In the genomic region with DNA sequence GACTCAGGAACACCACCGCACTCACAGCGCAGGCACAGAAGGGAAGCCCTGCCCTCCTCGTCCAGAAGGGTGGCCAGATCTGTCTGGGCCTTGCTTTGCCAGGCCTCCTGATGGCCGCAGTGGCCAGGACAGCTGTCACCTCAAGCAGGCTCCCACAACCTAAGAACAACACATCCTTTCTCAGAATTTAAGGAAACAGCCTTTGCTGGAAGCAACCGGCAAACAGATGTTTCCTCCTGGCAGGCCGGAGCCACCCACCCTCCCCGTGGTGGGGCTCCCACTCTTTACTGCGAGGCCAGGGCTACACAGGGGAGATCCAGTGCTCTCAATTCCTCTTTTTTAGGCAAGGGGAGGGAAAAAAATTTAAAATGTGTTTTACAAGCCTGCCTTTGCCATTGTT, we compare ENCODE assay signal across 8 mouse cellular contexts. TPM values are rescaled to one million over a fixed set of nuclear protein-coding genes. Genes with fewer than 3 reads are reported as not detected.
DNase-seq lines count a peak whose midpoint lies in the region; ATAC-seq and TF ChIP-seq lines count a peak whose summit lies in the region.

No protein-coding gene starts in this region.

- no peak overlapping the region for H3K4me3 ChIP-seq in thymus, adult 2 months (ENCODE audit: control insufficient read depth, insufficient read depth, low read length)
- no peak overlapping the region for H3K4me3 ChIP-seq in kidney, embryonic 14.5 days (ENCODE audit: low read length)
- H3K4me3 ChIP-seq in lung, embryonic 15.5 days = no peak overlapping the region

- no peak overlapping the region for H3K9ac ChIP-seq in kidney, embryonic 14.5 days (ENCODE audit: low read depth, low read length)
- no peak overlapping the region for H3K9ac ChIP-seq in lung, embryonic 15.5 days

- WGBS in thymus, adult 2 months = 30% methylated on average over 8 of the region's 8 CpGs
- WGBS in kidney, embryonic 14.5 days = 37% methylated on average over 8 of the region's 8 CpGs
- WGBS in lung, embryonic 15.5 days = 35% methylated on average over 8 of the region's 8 CpGs

- H3K27me3 ChIP-seq in thymus, adult 2 months (ENCODE audit: control insufficient read depth, insufficient read depth, low read length) = no peaks in the 10 kb centered on the region
- peaks cover under 1% of the 10 kb centered on the region; the same call in 1 of the 2 replicates for H3K27me3 ChIP-seq in kidney, embryonic 14.5 days (ENCODE audit: control insufficient read depth, insufficient read depth, low read length)
- H3K27me3 ChIP-seq in lung, embryonic 15.5 days = peaks cover 5% of the 10 kb centered on the region; the same call in 1 of the 2 replicates

- no peaks in the 10 kb centered on the region for H3K9me3 ChIP-seq in kidney, embryonic 14.5 days (ENCODE audit: control insufficient read depth, low read length)
- no peaks in the 10 kb centered on the region for H3K9me3 ChIP-seq in lung, embryonic 15.5 days

- TF ChIP-seq CTCF in thymus, adult 2 months (IDR thresholded peaks at IDR 0.05; ENCODE audit: borderline replicate concordance, control insufficient read depth, extremely low read depth, insufficient read depth, low read length, poor library complexity) = no peak

- 0 out of 2 replicates have a peak overlapping the region, but pooled peaks have one; percentile 9 for H3K27ac ChIP-seq in thymus, adult 2 months (ENCODE audit: control insufficient read depth, insufficient read depth, low read length)
- peak overlapping the region; percentile 48; the same call in 1 of the 2 replicates for H3K27ac ChIP-seq in kidney, embryonic 14.5 days (ENCODE audit: low read depth, low read length)
- H3K27ac ChIP-seq in lung, embryonic 15.5 days = peak overlapping the region; percentile 84

- no peak overlapping the region for H3K4me2 ChIP-seq in kidney, embryonic 14.5 days (replicated peaks; ENCODE audit: low read depth, low read length)
- H3K4me2 ChIP-seq in lung, embryonic 15.5 days = peak overlapping the region; percentile 24; the same call in 1 of the 2 replicates

- peaks cover 52% of the 10 kb centered on the region for H3K4me1 ChIP-seq in thymus, adult 2 months (replicated peaks; ENCODE audit: control insufficient read depth, insufficient read depth, low read length)
- H3K4me1 ChIP-seq in kidney, embryonic 14.5 days (ENCODE audit: control insufficient read depth, insufficient read depth, low read length) = peaks cover 44% of the 10 kb centered on the region
- peaks cover 73% of the 10 kb centered on the region for H3K4me1 ChIP-seq in lung, embryonic 15.5 days

- TF ChIP-seq POLR2A in thymus, adult 2 months (IDR thresholded peaks at IDR 0.05; ENCODE audit: control insufficient read depth, extremely low read depth, insufficient read depth, low read length, poor library complexity) = no peak

- DNase-seq in adrenal gland, adult 8-10 months = peak; percentile 43
- DNase-seq in adrenal gland, postnatal 25 days = no peak
- DNase-seq in thymus, adult 2 months = no peak
- no peak for DNase-seq in thymus, postnatal 14 days
- DNase-seq in heart, adult 18-20 months = peak; percentile 81 to 93
- peak; percentile 35 for DNase-seq in testis, postnatal 14 days (ENCODE audit: low spot score)

- H3K36me3 ChIP-seq in thymus, adult 2 months (ENCODE audit: control insufficient read depth, insufficient read depth, low read length) = no peaks in the 10 kb centered on the region
- H3K36me3 ChIP-seq in kidney, embryonic 14.5 days (ENCODE audit: control insufficient read depth, insufficient read depth, low read length) = no peaks in the 10 kb centered on the region
- H3K36me3 ChIP-seq in lung, embryonic 15.5 days = no peaks in the 10 kb centered on the region

- ATAC-seq in kidney, embryonic 14.5 days (ENCODE audit: low FRiP score, low TSS enrichment) = no peak
- no peak for ATAC-seq in lung, embryonic 15.5 days (ENCODE audit: borderline replicate concordance, extremely low read depth, low FRiP score, low TSS enrichment)

RNA-seq across cellular contexts. Expression of gene Cbfa2t3, which starts 33.7 kb away (rescaled TPM):
- total RNA-seq in adrenal gland, adult 8-10 months (2022) = 10 to 100 TPM; 10.9 to 21.7 (median 15.3) TPM
- 12.2 and 14.1 TPM in 2 replicates for total RNA-seq in adrenal gland, postnatal 25 days (2021)
- 62.3 and 76.8 TPM in 2 replicates for polyA plus RNA-seq in thymus, adult 2 months (2012; rRNA removed)
- total RNA-seq in heart, adult 18-20 months (2021) = 10 to 100 TPM; 18.7 to 20.4 TPM
- 3.6 and 3.7 TPM in 2 replicates for polyA plus RNA-seq in kidney, embryonic 14.5 days (2014; fragmentation: Nextera tagmentation; extraction: Ambion mirVana)
- polyA plus RNA-seq in lung, embryonic 15.5 days (2015; fragmentation: Nextera tagmentation; extraction: Ambion mirVana) = 4.8 and 5.4 TPM in 2 replicates

RNA-seq across cellular contexts. Expression of gene Pabpn1l, which starts 42.7 kb away (rescaled TPM):
- total RNA-seq in adrenal gland, adult 8-10 months (2022) = not detected
- total RNA-seq in adrenal gland, postnatal 25 days (2021) = not detected in 2 replicates
- polyA plus RNA-seq in thymus, adult 2 months (2012; rRNA removed) = 0.20 and 0.42 TPM in 2 replicates
- total RNA-seq in heart, adult 18-20 months (2021) = not detected
- not detected in 2 replicates for polyA plus RNA-seq in kidney, embryonic 14.5 days (2014; fragmentation: Nextera tagmentation; extraction: Ambion mirVana)
- not detected in 2 replicates for polyA plus RNA-seq in lung, embryonic 15.5 days (2015; fragmentation: Nextera tagmentation; extraction: Ambion mirVana)

RNA-seq across cellular contexts. Expression of gene Trappc2l, which starts 53.8 kb away (rescaled TPM):
- 10 to 100 TPM; 61.7 to 64.9 (median 62.9) TPM for total RNA-seq in adrenal gland, adult 8-10 months (2022)
- total RNA-seq in adrenal gland, postnatal 25 days (2021) = 57.9 and 63.3 TPM in 2 replicates
- 104 and 133 TPM in 2 replicates for polyA plus RNA-seq in thymus, adult 2 months (2012; rRNA removed)
- total RNA-seq in heart, adult 18-20 months (2021) = 10 to 100 TPM; 62.0 to 69.1 TPM
- polyA plus RNA-seq in kidney, embryonic 14.5 days (2014; fragmentation: Nextera tagmentation; extraction: Ambion mirVana) = 59.8 and 74.9 TPM in 2 replicates
- polyA plus RNA-seq in lung, embryonic 15.5 days (2015; fragmentation: Nextera tagmentation; extraction: Ambion mirVana) = 49.5 and 53.0 TPM in 2 replicates

RNA-seq across cellular contexts. Expression of gene Galns, which starts 54.0 kb away (rescaled TPM):
- total RNA-seq in adrenal gland, adult 8-10 months (2022) = 10 to 100 TPM in 2 of 4 experiments, 1 to 10 TPM in 2; 6.4 to 11.6 (median 9.1) TPM
- 6.2 and 7.3 TPM in 2 replicates for total RNA-seq in adrenal gland, postnatal 25 days (2021)
- 15.6 and 19.2 TPM in 2 replicates for polyA plus RNA-seq in thymus, adult 2 months (2012; rRNA removed)
- total RNA-seq in heart, adult 18-20 months (2021) = 1 to 10 TPM; 3.6 to 4.0 TPM
- polyA plus RNA-seq in kidney, embryonic 14.5 days (2014; fragmentation: Nextera tagmentation; extraction: Ambion mirVana) = 10.6 and 14.7 TPM in 2 replicates
- 12.5 and 13.5 TPM in 2 replicates for polyA plus RNA-seq in lung, embryonic 15.5 days (2015; fragmentation: Nextera tagmentation; extraction: Ambion mirVana)

Comparison
In these comparisons a context has a peak if more than half of its experiments do, and no peak if none do; other contexts are left out.
1. DNase-seq: peak in adrenal gland, adult 8-10 months (single experiment), heart, adult 18-20 months (2 of 2) and testis, postnatal 14 days (single experiment); none in adrenal gland, postnatal 25 days (single experiment), thymus, adult 2 months (single experiment) and thymus, postnatal 14 days (single experiment).
2. H3K27ac ChIP-seq: peak in every context shown above with its lines; median percentile 84 in lung, embryonic 15.5 days; 48 in kidney, embryonic 14.5 days; 9 in thymus, adult 2 months.